Mouse (Mus musculus) myocyte (in vitro differentiated cells): ENCODE results near the gene Stx4a.

ENCODE experiments used
- CEBPB ChIP-seq: IDR thresholded peaks from 2 replicates; pipeline ENCODE4 v1.6.1; 2011; ENCODE audit warnings: mild to moderate bottlenecking, moderate library complexity; ENCODE audit not compliant: poor library complexity, insufficient read depth, severe bottlenecking
- E2F4 ChIP-seq: IDR thresholded peaks from one replicate; pipeline ENCODE4 v1.6.1; 2011; ENCODE audit warnings: mild to moderate bottlenecking, control low read depth, moderate library complexity; ENCODE audit not compliant: insufficient read depth
- MAX ChIP-seq: IDR thresholded peaks from one replicate; pipeline ENCODE4 v1.6.1; 2011; ENCODE audit warnings: low read depth, mild to moderate bottlenecking, control low read depth
- MYOD1 ChIP-seq, 3 experiments: IDR thresholded peaks; one replicate each; pipeline ENCODE4 v1.6.1; 2011; ENCODE audit warnings: control low read depth in 2 of 3, low read depth in 2 of 3, mild to moderate bottlenecking in 2 of 3, moderate library complexity in 1 of 3; ENCODE audit not compliant: insufficient read length in 2 of 3, control insufficient read depth in 1 of 3
- MYOG ChIP-seq, 3 experiments: IDR thresholded peaks; one replicate each; pipeline ENCODE4 v1.6.1; 2011; ENCODE audit warnings: control low read depth in 2 of 3, low read depth in 2 of 3, mild to moderate bottlenecking in 2 of 3; ENCODE audit not compliant: insufficient read length in 2 of 3, control insufficient read depth in 1 of 3, insufficient read depth in 1 of 3
- POLR2A ChIP-seq: IDR thresholded peaks from one replicate; pipeline ENCODE4 v1.6.1; 2011; ENCODE audit warnings: low read depth, mild to moderate bottlenecking, control low read depth, moderate library complexity; ENCODE audit not compliant: insufficient read length
- POLR2AphosphoS2 ChIP-seq: IDR thresholded peaks from one replicate; pipeline ENCODE4 v1.6.1; 2011; ENCODE audit warnings: low read depth, control low read depth; ENCODE audit not compliant: insufficient read length
- SRF ChIP-seq: IDR thresholded peaks from one replicate; pipeline ENCODE4 v1.6.1; 2011; ENCODE audit warnings: low read depth; ENCODE audit not compliant: control insufficient read depth, insufficient read length
- TCF12 ChIP-seq: IDR thresholded peaks from one replicate; pipeline ENCODE4 v1.6.1; 2011; ENCODE audit warnings: mild to moderate bottlenecking, control low read depth; ENCODE audit not compliant: poor library complexity, insufficient read depth, severe bottlenecking
- TCF3 ChIP-seq: IDR thresholded peaks from one replicate; pipeline ENCODE4 v1.6.1; 2011; ENCODE audit warnings: low read depth, control low read depth; ENCODE audit not compliant: insufficient read length
- USF1 ChIP-seq: IDR thresholded peaks from one replicate; pipeline ENCODE4 v1.6.1; 2011; ENCODE audit warnings: low read depth, mild to moderate bottlenecking, control low read depth, moderate library complexity

GRCm38 (mm10) chr7:127875627-127876001 lies 51.5 kb downstream of the Stx4a start:
- TF ChIP-seq USF1 (no peak), MYOD1 (IDR thresholded peaks at IDR 0.05; ENCODE audit: control insufficient read depth in 1 of 3, insufficient read length in 2 of 3, low read depth in 2 of 3) (peak in 1 of 3 experiments; percentile 15), POLR2A (no peak), MAX (no peak), TCF12 (no peak), CEBPB (no peak), E2F4 (no peak), POLR2AphosphoS2 (no peak), MYOG (IDR thresholded peaks at IDR 0.05; ENCODE audit: control insufficient read depth in 1 of 3, insufficient read depth in 1 of 3, insufficient read length in 2 of 3, low read depth in 2 of 3) (peak in 2 of 3 experiments; percentile 2 to 18), SRF (peak; percentile 21), TCF3 (no peak)
